Mouse (Mus musculus): ENCODE measurements around the gene Tada3.

Gene Tada3

GRCm38 (mm10) chr6:113377496-113378385 is at the start of gene Tada3, which contains the start of gene Arpc4:
Gene Tada3, minus strand, starts transcription at chr6:113377883.
Gene Arpc4, plus strand, starts transcription at chr6:113378115.
- DNase-seq (ENCODE audit: low spot score in 2 of 2) = peak; percentile 94

GRCm38 (mm10) chr6:113427397-113427796 is 49.7 kb upstream of the Tada3 start:
- DNase-seq (ENCODE audit: low spot score in 2 of 2) = no peak

GRCm38 (mm10) chr6:113426696-113427095 is 49.0 kb upstream of the Tada3 start:
- DNase-seq (ENCODE audit: low spot score in 2 of 2) = no peak

- DNase-seq (ENCODE audit: low spot score in 2 of 2) = no peak
Observed at GRCm38 (mm10) chr6:113424187-113424586, 46.5 kb upstream of the Tada3 start.

GRCm38 (mm10) chr6:113423000-113423399 is 45.3 kb upstream of the Tada3 start:
- no peak for DNase-seq (ENCODE audit: low spot score in 2 of 2)

GRCm38 (mm10) chr6:113419199-113419587 is 41.5 kb upstream of the Tada3 start, which contains the start of gene Rpusd3:
Gene Rpusd3, minus strand, starts transcription at chr6:113419340.
- peak; percentile 97 to 99 for DNase-seq (ENCODE audit: low spot score in 2 of 2)

GRCm38 (mm10) chr6:113418441-113419198 is 40.9 kb upstream of the Tada3 start:
- DNase-seq (ENCODE audit: low spot score in 2 of 2) = no peak

GRCm38 (mm10) chr6:113416416-113416815 is 38.7 kb upstream of the Tada3 start:
- no peak for DNase-seq (ENCODE audit: low spot score in 2 of 2)

GRCm38 (mm10) chr6:113410001-113410400 is 32.3 kb upstream of the Tada3 start:
- no peak for DNase-seq (ENCODE audit: low spot score in 2 of 2)

- DNase-seq (ENCODE audit: low spot score in 2 of 2) = no peak
Observed at GRCm38 (mm10) chr6:113406683-113407082, 29.0 kb upstream of the Tada3 start.

GRCm38 (mm10) chr6:113405483-113405882 is 27.8 kb upstream of the Tada3 start:
- DNase-seq (ENCODE audit: low spot score in 2 of 2) = no peak

GRCm38 (mm10) chr6:113404649-113405448 is 27.2 kb upstream of the Tada3 start:
- no peak for DNase-seq (ENCODE audit: low spot score in 2 of 2)

GRCm38 (mm10) chr6:113402094-113402493 is 24.4 kb upstream of the Tada3 start:
- no peak for DNase-seq (ENCODE audit: low spot score in 2 of 2)

- no peak for DNase-seq (ENCODE audit: low spot score in 2 of 2)
Observed at GRCm38 (mm10) chr6:113396270-113397030, 18.8 kb upstream of the Tada3 start.

GRCm38 (mm10) chr6:113395501-113395900 is 17.8 kb upstream of the Tada3 start:
- no peak for DNase-seq (ENCODE audit: low spot score in 2 of 2)

GRCm38 (mm10) chr6:113394811-113395210 is 17.1 kb upstream of the Tada3 start:
- no peak for DNase-seq (ENCODE audit: low spot score in 2 of 2)

- DNase-seq (ENCODE audit: low spot score in 2 of 2) = no peak
Observed at GRCm38 (mm10) chr6:113393951-113394350, 16.3 kb upstream of the Tada3 start.

- DNase-seq (ENCODE audit: low spot score in 2 of 2) = peak; percentile 71 to 74
Observed at GRCm38 (mm10) chr6:113392387-113393071, 14.8 kb upstream of the Tada3 start.

GRCm38 (mm10) chr6:113392015-113392386 is 14.3 kb upstream of the Tada3 start:
- no peak for DNase-seq (ENCODE audit: low spot score in 2 of 2)

- DNase-seq (ENCODE audit: low spot score in 2 of 2) = no peak
Observed at GRCm38 (mm10) chr6:113390715-113391114, 13.0 kb upstream of the Tada3 start.

Data from right cerebral cortex, postnatal 10 days (tissue).